Mouse (Mus musculus) liver, embryonic 14.5 days (tissue): ENCODE results near the gene Fgfrl1. TPM values are rescaled to one million over a fixed set of nuclear protein-coding genes. Genes with fewer than 3 reads are reported as not detected.

ENCODE experiments used
- ATAC-seq: fragments of 200-750 bp; cut with Nextera tagmentation; 2 replicates; pipeline ENCODE4 v1.8.0; 2017; ENCODE audit warnings: moderate number of reproducible peaks, mild to moderate bottlenecking, moderate library complexity; ENCODE audit not compliant: insufficient read depth
- DNase-seq, 3 experiments: peaks; one replicate each; pipeline ENCODE4 v3.0.0-alpha.2; 2012 to 2013; ENCODE audit warnings: low read depth in 3 of 3, low spot score in 3 of 3
- H3K27ac ChIP-seq: fragments of 300-500 bp; sonication (generic); 2 replicates; pipeline ENCODE4 v1.5.1; 2014; ENCODE audit warnings: moderate library complexity, mild to moderate bottlenecking, control low read depth, inconsistent platforms
- H3K27me3 ChIP-seq: fragments of 300-500 bp; sonication (generic); 2 replicates; pipeline ENCODE4 v1.6.1; 2014; ENCODE audit warnings: mild to moderate bottlenecking, low read length, moderate library complexity; ENCODE audit not compliant: control insufficient read depth, insufficient read depth
- H3K36me3 ChIP-seq: fragments of 300-500 bp; sonication (generic); replicated peaks from 2 replicates; pipeline ENCODE4 v1.6.1; 2014; ENCODE audit warnings: low read depth; ENCODE audit not compliant: control insufficient read depth, insufficient read depth
- H3K4me1 ChIP-seq, 2 experiments: fragments of 200-500 bp in 1 of 2; fragments of 300-500 bp in 1 of 2; sonication (generic) in 1 of 2; replicated peaks; 2 replicates each; pipeline ENCODE4 v1.6.1; 2012 to 2014; ENCODE audit warnings: antibody characterized with exemption in 1 of 2, inconsistent platforms in 1 of 2, low read length in 1 of 2; ENCODE audit not compliant: control insufficient read depth in 2 of 2, insufficient read depth in 2 of 2
- H3K4me2 ChIP-seq: fragments of 300-500 bp; sonication (generic); 2 replicates; pipeline ENCODE4 v1.6.1; 2014; ENCODE audit warnings: low read depth, mild to moderate bottlenecking, control low read depth, moderate library complexity
- H3K4me3 ChIP-seq, 2 experiments: fragments of 200-500 bp in 1 of 2; fragments of 300-500 bp in 1 of 2; sonication (generic) in 1 of 2; 2 replicates each; pipeline ENCODE4 v1.5.1; 2012 to 2014; ENCODE audit warnings: low read depth in 2 of 2, low read length in 2 of 2, mild to moderate bottlenecking in 2 of 2, control low read depth in 1 of 2, inconsistent platforms in 1 of 2, moderate library complexity in 1 of 2; ENCODE audit not compliant: insufficient read depth in 1 of 2
- H3K9ac ChIP-seq: fragments of 300-500 bp; sonication (generic); replicated peaks from 2 replicates; pipeline ENCODE4 v1.6.1; 2014; ENCODE audit warnings: mild to moderate bottlenecking, control low read depth, moderate library complexity
- H3K9me3 ChIP-seq: fragments of 300-500 bp; sonication (generic); 2 replicates; pipeline ENCODE4 v1.6.1; 2016; ENCODE audit warnings: low read length, mixed read lengths; ENCODE audit not compliant: control insufficient read depth
- CTCF ChIP-seq: IDR thresholded peaks from 2 replicates; pipeline ENCODE4 v1.5.1; 2016; ENCODE audit warnings: antibody characterized with exemption, low read depth, control low read depth
- EP300 ChIP-seq: IDR thresholded peaks from 2 replicates; pipeline ENCODE4 v1.6.1; 2016; ENCODE audit warnings: antibody characterized with exemption, low read depth
- WGBS: fragments of 180-500 bp; shearing (Covaris S2); extraction: QIAGEN DNeasy Blood & Tissue Kit; methylation state at CpG from one replicate; pipeline ENCODE4 v1.1.7; 2014; ENCODE audit not compliant: insufficient replicate concordance; 5-methylcytosine and 5-hydroxymethylcytosine counted together
- polyA plus RNA-seq, 2 experiments: library from polyadenylated mRNA; depleted of rRNA in 1 of 2; stranded (reverse) in 1 of 2; unstranded in 1 of 2; fragments of >200 nt; fragmentation: Nextera tagmentation in 1 of 2; extraction: Ambion mirVana in 1 of 2; gene quantifications; 2 replicates each; pipeline versions ENCODE4 v1.2.1 to v1.2.3; 2012 to 2014

Fgfrl1 gene
- polyA plus RNA-seq, 2 experiments, result 5.9 to 11.0 TPM

- ATAC-seq (peak; percentile 47), DNase-seq (no peak)
- H3K27me3 ChIP-seq, result no peaks in the 10 kb centered on the region
- H3K36me3 ChIP-seq, result peaks cover 9% of the 10 kb centered on the region
- peak overlapping the region; percentile 84 for H3K9ac ChIP-seq
- TF ChIP-seq EP300 (no peak), CTCF (peak; percentile 9; the same call in 1 of the 2 replicates)
- peak overlapping the region; percentile 10 to 42 for H3K4me3 ChIP-seq
- H3K4me1 ChIP-seq, result peaks cover 35 to 44% of the 10 kb centered on the region in 2 experiments
- H3K27ac ChIP-seq, result peak overlapping the region; percentile 68
- WGBS, result 11% methylated on average over 25 of the region's 25 CpGs
- H3K4me2 ChIP-seq, result peak overlapping the region; percentile 88
- no peaks in the 10 kb centered on the region for H3K9me3 ChIP-seq
Observed at GRCm38 (mm10) chr5:108677605-108678295, 14.4 kb upstream of the Fgfrl1 start.

- no peak overlapping the region for H3K4me2 ChIP-seq
- H3K9ac ChIP-seq, result 0 out of 2 replicates have a peak overlapping the region, but pooled peaks have one; percentile 27
- TF ChIP-seq EP300, result no peak
- TF ChIP-seq CTCF, result no peak
- no peak for DNase-seq
- peak overlapping the region; percentile 39 for H3K27ac ChIP-seq
- H3K27me3 ChIP-seq, result no peaks in the 10 kb centered on the region
- H3K4me3 ChIP-seq, result no peak overlapping the region
- peaks cover 35 to 44% of the 10 kb centered on the region in 2 experiments for H3K4me1 ChIP-seq
- 78% methylated on average over 6 of the region's 6 CpGs for WGBS
- no peaks in the 10 kb centered on the region for H3K9me3 ChIP-seq
- H3K36me3 ChIP-seq, result peaks cover 6% of the 10 kb centered on the region
- ATAC-seq, result no peak
Observed at GRCm38 (mm10) chr5:108678296-108678854, 13.8 kb upstream of the Fgfrl1 start.

GRCm38 (mm10) chr5:108679909-108680308 lies 12.3 kb upstream of the Fgfrl1 start:
- no peak for TF ChIP-seq EP300
- peak; percentile 83 for TF ChIP-seq CTCF
- no peak overlapping the region for H3K4me2 ChIP-seq
- ATAC-seq (no peak), DNase-seq (no peak)
- no peak overlapping the region for H3K27ac ChIP-seq
- peaks cover 30 to 31% of the 10 kb centered on the region in 2 experiments for H3K4me1 ChIP-seq
- no peak overlapping the region for H3K4me3 ChIP-seq
- H3K27me3 ChIP-seq, result no peaks in the 10 kb centered on the region
- no peak overlapping the region for H3K9ac ChIP-seq
- no peaks in the 10 kb centered on the region for H3K9me3 ChIP-seq
- no peaks in the 10 kb centered on the region; the same call in 1 of the 2 replicates for H3K36me3 ChIP-seq
- WGBS, result 35% methylated on average over 3 of the region's 3 CpGs

- peaks cover 20 to 21% of the 10 kb centered on the region in 2 experiments for H3K4me1 ChIP-seq
- WGBS, result 77% methylated on average over 6 of the region's 6 CpGs
- ATAC-seq (no peak), DNase-seq (no peak)
- H3K9me3 ChIP-seq, result no peaks in the 10 kb centered on the region
- no peak overlapping the region for H3K4me3 ChIP-seq
- H3K27me3 ChIP-seq, result no peaks in the 10 kb centered on the region
- TF ChIP-seq CTCF (no peak), EP300 (no peak)
- H3K4me2 ChIP-seq, result no peak overlapping the region
- H3K9ac ChIP-seq, result no peak overlapping the region
- no peaks in the 10 kb centered on the region; the same call in 1 of the 2 replicates for H3K36me3 ChIP-seq
- no peak overlapping the region for H3K27ac ChIP-seq
Observed at GRCm38 (mm10) chr5:108680871-108681270, 11.3 kb upstream of the Fgfrl1 start.

GRCm38 (mm10) chr5:108689091-108689490 lies 3.1 kb upstream of the Fgfrl1 start:
- Histone ChIP-seq H3K4me3 (no peak overlapping the region), H3K27me3 (no peaks in the 10 kb centered on the region), H3K27ac (no peak overlapping the region), H3K9ac (no peak overlapping the region), H3K9me3 (no peaks in the 10 kb centered on the region), H3K36me3 (no peaks in the 10 kb centered on the region), H3K4me1 (peaks cover 0 to 15% of the 10 kb centered on the region in 2 experiments; a peak in 3 of 4 replicates), H3K4me2 (no peak overlapping the region)
- TF ChIP-seq CTCF (no peak), EP300 (no peak)
- DNase-seq (no peak), ATAC-seq (no peak)
- 68% methylated on average over 5 of the region's 5 CpGs for WGBS
